Mouse (Mus musculus) MEL (cell line): ENCODE results near the gene Nudt14. TPM values are rescaled to one million over a fixed set of nuclear protein-coding genes. Genes with fewer than 3 reads are reported as not detected.

Experiments
- DNase-seq: peaks from one replicate; pipeline ENCODE4 v3.0.0; 2011; ENCODE audit warnings: low read depth, low spot score
- H3K27ac ChIP-seq: 2 replicates; pipeline ENCODE4 v1.5.1; 2012; ENCODE audit warnings: low read depth, mild to moderate bottlenecking, control low read depth, low read length, moderate library complexity; ENCODE audit not compliant: control insufficient read depth
- H3K27me3 ChIP-seq, 2 experiments: fragments of 150-350 bp in 1 of 2; sonication (generic) in 1 of 2; 2 replicates each; pipeline ENCODE4 v1.6.1; 2012; ENCODE audit warnings: low read length in 2 of 2, mild to moderate bottlenecking in 2 of 2, improper control_type of control experiment in 1 of 2, moderate library complexity in 1 of 2; ENCODE audit not compliant: insufficient read depth in 2 of 2, control insufficient read depth in 1 of 2
- H3K36me3 ChIP-seq, 2 experiments: 2 replicates each; pipeline ENCODE4 v1.6.1; 2012 to 2014; ENCODE audit warnings: low read length in 2 of 2, improper control_type of control experiment in 1 of 2, inconsistent platforms in 1 of 2, mild to moderate bottlenecking in 1 of 2; ENCODE audit not compliant: insufficient read depth in 2 of 2, control insufficient read depth in 1 of 2
- H3K4me1 ChIP-seq, 2 experiments: fragments of 150-350 bp in 1 of 2; sonication (generic) in 1 of 2; 2 replicates each; pipeline ENCODE4 v1.6.1; 2012; ENCODE audit warnings: low read length in 2 of 2, improper control_type of control experiment in 1 of 2, mild to moderate bottlenecking in 1 of 2; ENCODE audit not compliant: insufficient read depth in 2 of 2, control insufficient read depth in 1 of 2
- H3K4me3 ChIP-seq, 2 experiments: fragments of 150-350 bp in 1 of 2; sonication (generic) in 1 of 2; 2 replicates each; pipeline ENCODE4 v1.5.1; 2012; ENCODE audit warnings: low read depth in 2 of 2, low read length in 2 of 2, mild to moderate bottlenecking in 2 of 2, moderate library complexity in 2 of 2, control low read depth in 1 of 2, improper control_type of control experiment in 1 of 2; ENCODE audit not compliant: control insufficient read depth in 1 of 2, insufficient read depth in 1 of 2
- H3K79me2 ChIP-seq: 2 replicates; pipeline ENCODE4 v1.6.1; 2012; ENCODE audit warnings: mild to moderate bottlenecking, low read length, moderate library complexity; ENCODE audit not compliant: control insufficient read depth, poor library complexity, insufficient read depth
- H3K9ac ChIP-seq: 2 replicates; pipeline ENCODE4 v1.6.1; 2012; ENCODE audit warnings: low read depth, mild to moderate bottlenecking, control low read depth, low read length, moderate library complexity; ENCODE audit not compliant: control insufficient read depth, poor library complexity, severe bottlenecking
- H3K9me3 ChIP-seq: fragments of 150-350 bp; sonication (generic); replicated peaks from 2 replicates; pipeline ENCODE4 v1.6.1; 2012; ENCODE audit warnings: mild to moderate bottlenecking, low read length, improper control_type of control experiment, moderate library complexity; ENCODE audit not compliant: insufficient read depth
- ELF1 ChIP-seq: IDR thresholded peaks from 2 replicates; pipeline ENCODE4 v1.6.1; 2014; ENCODE audit warnings: low read depth, mild to moderate bottlenecking, inconsistent platforms, low read length, improper control_type of control experiment, moderate library complexity
- HCFC1 ChIP-seq: IDR thresholded peaks from 2 replicates; pipeline ENCODE4 v1.6.1; 2012; ENCODE audit warnings: low read depth, mild to moderate bottlenecking, inconsistent platforms, low read length, improper control_type of control experiment, moderate library complexity
- POLR2A ChIP-seq, 2 experiments: IDR thresholded peaks; 2 replicates each; pipeline ENCODE4 v1.6.1; 2011 to 2012; ENCODE audit warnings: low read length in 2 of 2, mild to moderate bottlenecking in 2 of 2, control low read depth in 1 of 2, improper control_type of control experiment in 1 of 2, low read depth in 1 of 2, moderate library complexity in 1 of 2; ENCODE audit not compliant: control insufficient read depth in 1 of 2, insufficient read depth in 1 of 2, poor library complexity in 1 of 2
- RAD21 ChIP-seq: IDR thresholded peaks from 2 replicates; pipeline ENCODE4 v1.6.1; 2011; ENCODE audit warnings: mild to moderate bottlenecking, low read depth, low read length, improper control_type of control experiment
- SMC3 ChIP-seq: IDR thresholded peaks from 2 replicates; pipeline ENCODE4 v1.6.1; 2011; ENCODE audit warnings: low read depth, low read length, improper control_type of control experiment
- TCF12 ChIP-seq: IDR thresholded peaks from 2 replicates; pipeline ENCODE4 v1.6.1; 2014; ENCODE audit warnings: low read depth, mild to moderate bottlenecking, inconsistent platforms, low read length, improper control_type of control experiment, moderate library complexity
- ZKSCAN1 ChIP-seq: IDR thresholded peaks from 2 replicates; pipeline ENCODE4 v1.6.1; 2012; ENCODE audit warnings: low read depth, mild to moderate bottlenecking, inconsistent platforms, low read length, improper control_type of control experiment, moderate library complexity
- polyA plus RNA-seq, 2 experiments: library from polyadenylated mRNA; stranded (reverse) in 1 of 2; unstranded in 1 of 2; fragments of >175 nt in 1 of 2; fragments of >200 nt in 1 of 2; gene quantifications; 2 replicates each; pipeline versions ENCODE4 v1.2.1 to v1.2.4; 2012; ENCODE audit warnings: low replicate concordance in 2 of 2, low read depth in 1 of 2; ENCODE audit not compliant: insufficient read length in 2 of 2, insufficient read depth in 1 of 2, missing spikeins in 1 of 2
- total RNA-seq: library from RNA; depleted of rRNA; stranded (reverse); fragments of 300-350 nt; gene quantifications from 2 replicates; pipeline ENCODE4 v1.2.3, GENCODE M21; 2012; rRNA removed

Nudt14 gene
- total and polyA plus RNA-seq, 3 experiments, result 19.0 to 61.0 TPM; not detected in 1

- Histone ChIP-seq H3K79me2 (no peaks in the 10 kb centered on the region), H3K27me3 (peaks cover 9 to 16% of the 10 kb centered on the region in 2 experiments), H3K9me3 (no peaks in the 10 kb centered on the region), H3K27ac (no peak overlapping the region), H3K4me1 (no peaks in the 10 kb centered on the region), H3K4me3 (no peak overlapping the region), H3K36me3 (no peaks in the 10 kb centered on the region), H3K9ac (no peak overlapping the region)
- no peak for TF ChIP-seq SMC3
- TF ChIP-seq POLR2A (IDR thresholded peaks at IDR 0.05; ENCODE audit: control insufficient read depth in 1 of 2, insufficient read depth in 1 of 2, low read depth in 1 of 2, low read length in 2 of 2, poor library complexity in 1 of 2), result no peak
- no peak for TF ChIP-seq TCF12
- TF ChIP-seq ZKSCAN1, result no peak
- no peak for TF ChIP-seq ELF1
- TF ChIP-seq HCFC1, result no peak
- no peak for TF ChIP-seq RAD21
- DNase-seq, result no peak
Measured at GRCm38 (mm10) chr12:112885465-112885864, 56.5 kb downstream of the Nudt14 start.

Other genes starting within 250 kb of the Nudt14 start
- gene Cep170b, start 221.7 kb downstream of the Nudt14 start, total RNA-seq, result 40.0 and 49.7 TPM in 2 replicates
- 10 to 100 TPM in 1 of 2 experiments, not detected in 1; 64.0 TPM for gene Cep170b, start 221.7 kb downstream of the Nudt14 start, polyA plus RNA-seq
- gene Pld4, start 181.5 kb downstream of the Nudt14 start, total RNA-seq, result 9.7 and 9.8 TPM in 2 replicates
- 10 to 100 TPM in 1 of 2 experiments, not detected in 1; 16.4 TPM for gene Pld4, start 181.5 kb downstream of the Nudt14 start, polyA plus RNA-seq
- 1.2 and 2.6 TPM in 2 replicates for gene Ahnak2, start 139.5 kb downstream of the Nudt14 start, total RNA-seq
- 10 to 100 TPM in 1 of 2 experiments, not detected in 1; 11.4 TPM for gene Ahnak2, start 139.5 kb downstream of the Nudt14 start, polyA plus RNA-seq
- 11.2 and 15.2 TPM in 2 replicates for gene Clba1, start 133.2 kb downstream of the Nudt14 start, total RNA-seq
- gene Clba1, start 133.2 kb downstream of the Nudt14 start, polyA plus RNA-seq, result 10 to 100 TPM in 1 of 2 experiments, not detected in 1; 21.4 TPM
- 245 and 279 TPM in 2 replicates for gene Cdca4, start 112.7 kb downstream of the Nudt14 start, total RNA-seq
- gene Cdca4, start 112.7 kb downstream of the Nudt14 start, polyA plus RNA-seq, result 100 to 1,000 TPM in 1 of 2 experiments, not detected in 1; 274 TPM
- gene Gpr132, start 73.9 kb downstream of the Nudt14 start, total RNA-seq, result 6.5 and 6.8 TPM in 2 replicates
- gene Gpr132, start 73.9 kb downstream of the Nudt14 start, polyA plus RNA-seq, result 1 to 10 TPM in 1 of 2 experiments, not detected in 1; 5.4 TPM
- 0.75 and 1.0 TPM in 2 replicates for gene Jag2, start 12.3 kb downstream of the Nudt14 start, total RNA-seq
- gene Jag2, start 12.3 kb downstream of the Nudt14 start, polyA plus RNA-seq, result 1 to 10 TPM in 1 of 2 experiments, not detected in 1; 3.9 TPM
- gene Btbd6, start 34.4 kb upstream of the Nudt14 start, total RNA-seq, result 0.88 and 1.8 TPM in 2 replicates
- gene Btbd6, start 34.4 kb upstream of the Nudt14 start, polyA plus RNA-seq, result 1 to 10 TPM in 1 of 2 experiments, not detected in 1; 3.0 TPM
- 90.6 and 105 TPM in 2 replicates for gene Brf1, start 58.6 kb upstream of the Nudt14 start, total RNA-seq
- gene Brf1, start 58.6 kb upstream of the Nudt14 start, polyA plus RNA-seq, result 100 to 1,000 TPM in 1 of 2 experiments, not detected in 1; 159 TPM
- gene Pacs2, start 72.4 kb upstream of the Nudt14 start, total RNA-seq, result 27.7 and 29.8 TPM in 2 replicates
- 10 to 100 TPM; 62.5 to 69.7 TPM for gene Pacs2, start 72.4 kb upstream of the Nudt14 start, polyA plus RNA-seq
- gene Tex22, start 132.4 kb upstream of the Nudt14 start, total RNA-seq, result 0.59 and 0.65 TPM in 2 replicates
- under 1 TPM in 1 of 2 experiments, not detected in 1; 0.43 TPM for gene Tex22, start 132.4 kb upstream of the Nudt14 start, polyA plus RNA-seq
- 99.5 and 102 TPM in 2 replicates for gene Mta1, start 156.2 kb upstream of the Nudt14 start, total RNA-seq
- 100 to 1,000 TPM in 1 of 2 experiments, 10 to 100 TPM in 1; 69.0 to 410 TPM for gene Mta1, start 156.2 kb upstream of the Nudt14 start, polyA plus RNA-seq
- gene Crip2, start 198.1 kb upstream of the Nudt14 start, total RNA-seq, result 65.2 and 67.8 TPM in 2 replicates
- 100 to 1,000 TPM in 1 of 2 experiments, not detected in 1; 261 TPM for gene Crip2, start 198.1 kb upstream of the Nudt14 start, polyA plus RNA-seq
- gene Crip1, start 204.2 kb upstream of the Nudt14 start, total RNA-seq, result 419 and 438 TPM in 2 replicates
- gene Crip1, start 204.2 kb upstream of the Nudt14 start, polyA plus RNA-seq, result 100 to 1,000 TPM in 1 of 2 experiments, not detected in 1; 282 TPM
- gene Tedc1, start 214.3 kb upstream of the Nudt14 start, total RNA-seq, result 40.6 and 50.7 TPM in 2 replicates
- gene Tedc1, start 214.3 kb upstream of the Nudt14 start, polyA plus RNA-seq, result 10 to 100 TPM in 1 of 2 experiments, not detected in 1; 74.7 TPM
- 14.4 and 17.0 TPM in 2 replicates for gene Tmem121, start 243.8 kb upstream of the Nudt14 start, total RNA-seq
- gene Tmem121, start 243.8 kb upstream of the Nudt14 start, polyA plus RNA-seq, result 10 to 100 TPM in 1 of 2 experiments, not detected in 1; 35.2 TPM